Mouse (Mus musculus) T-helper 17 cell (primary cell): ENCODE measurements around the gene Kif1bp.

Experiments
- in situ Hi-C, 2 experiments: fragments of 300-600 bp; cut with MboI, MseI; formaldehyde crosslinking; loops; 1 replicate in 1 of 2; 2 replicates in 1 of 2; pipeline ENCODE4 v1.15.1; 2025; ENCODE audit warnings: high pct_unique_total_duplicates in 2 of 2

Kif1bp gene

DNA sequence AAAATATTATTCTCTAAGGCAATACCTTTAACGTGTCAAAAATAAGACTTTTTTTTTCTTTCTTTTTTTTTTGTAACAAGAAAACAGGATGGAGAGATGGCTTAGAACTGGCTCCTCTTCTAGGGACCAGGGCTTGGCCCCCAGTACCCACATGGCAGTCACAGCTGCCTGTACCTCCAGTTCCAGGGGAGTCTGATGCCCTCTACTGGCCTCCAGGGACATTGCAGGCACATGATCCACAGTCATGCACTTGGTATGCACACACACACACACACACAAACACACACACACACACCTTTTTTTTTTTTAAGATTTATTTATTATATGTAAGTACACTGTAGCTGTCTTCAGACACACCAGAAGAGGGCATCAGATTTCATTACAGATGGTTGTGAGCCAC, 20.5 kb downstream of the Kif1bp start:
- in situ Hi-C loops = loop anchor here in 1 of 2 experiments (5.0 kb wide), 1 partner anchor 220 kb away; no protein-coding TSS in a partner anchor

DNA sequence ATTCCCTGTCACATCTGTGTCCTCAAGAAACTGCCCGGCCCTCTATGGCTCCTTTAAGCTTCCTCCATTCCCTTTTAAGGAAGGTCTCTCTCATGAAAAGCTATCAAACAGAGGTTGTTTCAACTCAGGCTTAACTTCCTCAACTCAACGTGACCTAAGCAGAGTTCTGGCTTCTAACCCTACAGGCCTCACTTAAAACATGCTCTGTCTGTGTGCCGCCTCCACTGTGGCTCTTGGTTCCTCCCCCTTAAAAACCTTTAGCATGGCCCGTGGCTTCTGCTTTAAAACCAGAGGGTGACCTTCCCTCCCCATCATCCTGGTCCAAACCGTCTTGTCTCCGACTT, 21.7 kb downstream of the Kif1bp start:
- in situ Hi-C loops = loop anchor here in 1 of 2 experiments (5.0 kb wide), 1 partner anchor 219 kb away; no protein-coding TSS in a partner anchor

DNA sequence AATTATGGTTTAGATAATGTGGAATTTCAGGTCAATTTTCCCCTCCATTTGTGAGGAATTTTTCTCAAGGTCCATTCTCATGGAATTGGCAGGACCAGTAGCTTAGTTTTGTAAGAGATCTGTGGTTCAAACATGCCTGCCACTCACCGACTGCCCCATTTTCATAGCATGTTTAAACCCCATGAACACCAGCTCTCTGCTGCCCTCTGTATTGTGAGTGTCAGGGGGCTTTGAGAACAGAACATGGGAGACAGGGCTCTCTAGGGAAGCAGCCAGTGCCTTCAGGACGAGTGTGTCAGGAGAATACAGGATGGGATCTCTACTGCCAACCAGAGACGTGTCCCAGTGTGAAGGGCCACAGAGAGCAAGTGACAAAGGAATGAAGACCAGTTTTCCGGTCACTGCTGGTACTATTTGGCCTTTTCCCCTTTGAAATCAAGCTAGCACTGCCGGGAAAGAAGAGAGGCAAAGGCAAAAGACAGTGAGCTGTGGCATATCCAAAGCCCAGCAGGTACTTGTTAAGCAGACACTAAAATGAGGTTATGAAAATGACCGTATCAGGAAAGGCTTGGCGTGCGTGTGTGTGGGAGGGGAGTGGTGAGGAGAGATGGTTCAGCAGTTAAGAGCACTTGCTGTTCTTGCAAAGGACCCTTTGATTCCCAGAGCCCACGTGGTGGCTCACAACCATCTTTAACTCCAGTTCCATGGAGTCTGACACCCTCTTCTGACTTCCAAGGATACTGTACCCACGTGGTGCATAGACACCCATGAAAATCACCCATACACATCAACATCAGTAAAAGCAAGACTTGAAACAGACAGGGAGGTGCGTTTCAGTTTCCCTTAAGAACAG, 22.3 kb downstream of the Kif1bp start:
- in situ Hi-C loops = loop anchor here in 1 of 2 experiments (5.0 kb wide), 1 partner anchor 219 kb away; no protein-coding TSS in a partner anchor

DNA sequence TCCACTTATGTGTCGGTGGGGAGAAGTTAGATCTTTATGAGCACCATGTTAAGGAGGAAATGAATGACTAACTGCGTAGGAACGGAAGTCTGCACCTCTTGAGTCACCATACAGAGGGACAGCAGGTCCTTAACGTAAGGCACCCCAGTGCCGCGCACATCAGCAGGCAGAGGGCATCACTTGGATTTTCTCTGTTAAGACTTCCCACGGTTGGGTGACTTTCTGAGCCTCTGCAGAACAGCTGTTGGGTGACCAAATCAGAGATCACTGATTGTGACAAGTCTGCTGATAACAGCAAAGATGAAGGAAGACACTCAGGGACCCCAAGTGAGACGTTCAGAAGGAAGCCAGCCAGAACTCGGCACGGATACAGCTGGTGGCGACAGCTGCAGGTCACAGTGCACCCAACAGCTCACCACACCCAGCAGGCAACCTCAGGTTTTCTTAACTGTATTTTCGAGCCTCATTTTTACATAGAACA, 24.6 kb downstream of the Kif1bp start:
- in situ Hi-C loops = no loop called here

DNA sequence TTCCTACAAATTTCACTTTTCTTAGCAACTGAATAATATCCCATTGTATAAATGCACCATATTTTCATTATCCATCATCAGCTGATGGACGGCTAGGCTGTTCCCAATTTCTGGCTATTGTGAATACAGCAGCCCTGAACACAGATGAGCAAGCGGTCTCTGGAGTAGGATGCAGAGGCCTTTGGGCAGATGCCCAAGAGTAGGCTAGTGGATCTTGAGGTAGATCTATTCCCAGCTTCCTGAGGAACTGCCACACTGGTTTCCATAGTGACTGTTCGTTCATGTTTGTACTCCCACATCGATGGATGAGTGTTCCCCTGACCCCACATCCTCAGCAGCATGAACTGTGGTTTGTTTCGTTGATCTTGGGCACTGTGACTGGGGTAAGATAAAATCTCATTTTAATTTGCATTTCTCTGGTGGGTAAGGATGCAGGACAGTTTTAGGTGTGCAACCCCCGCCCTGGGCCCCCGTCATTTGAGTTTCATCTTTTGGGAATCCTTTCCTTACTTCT, 27.4 kb downstream of the Kif1bp start:
- in situ Hi-C loops = no loop called here

DNA sequence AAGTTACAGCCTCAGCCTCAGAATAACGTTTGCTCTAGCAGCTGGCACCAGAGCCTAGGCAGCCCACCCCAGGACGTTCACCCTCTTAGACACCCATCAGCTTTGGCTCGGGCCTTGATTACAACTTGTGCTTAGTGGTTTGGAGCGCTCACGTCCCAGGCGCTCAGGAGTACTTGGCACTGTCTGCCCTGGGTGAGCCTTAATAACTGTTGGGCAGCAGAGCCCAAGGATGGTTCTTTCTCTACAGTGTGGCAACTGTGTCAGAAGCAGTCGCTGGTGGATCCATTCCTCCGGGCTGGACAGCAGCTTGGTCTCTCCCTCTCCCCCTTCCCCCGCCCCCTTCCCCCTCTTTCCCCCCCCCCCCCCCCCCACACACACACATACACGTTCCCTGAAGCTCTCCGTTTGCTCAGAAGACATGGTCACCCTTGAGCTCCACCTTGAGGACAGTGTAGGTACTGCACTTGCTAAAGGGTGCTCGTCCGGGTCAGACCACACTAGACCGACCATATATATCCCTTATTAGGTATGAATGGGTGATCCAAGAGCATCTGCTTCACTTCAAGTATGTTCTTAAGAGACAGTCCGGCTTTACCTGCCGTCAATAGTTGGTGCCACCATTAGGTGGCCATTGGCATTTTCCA, 28.6 kb downstream of the Kif1bp start:
- in situ Hi-C loops = loop anchor here in 1 of 2 experiments (25.0 kb wide), 1 partner anchor 587 kb away; no protein-coding TSS in a partner anchor

DNA sequence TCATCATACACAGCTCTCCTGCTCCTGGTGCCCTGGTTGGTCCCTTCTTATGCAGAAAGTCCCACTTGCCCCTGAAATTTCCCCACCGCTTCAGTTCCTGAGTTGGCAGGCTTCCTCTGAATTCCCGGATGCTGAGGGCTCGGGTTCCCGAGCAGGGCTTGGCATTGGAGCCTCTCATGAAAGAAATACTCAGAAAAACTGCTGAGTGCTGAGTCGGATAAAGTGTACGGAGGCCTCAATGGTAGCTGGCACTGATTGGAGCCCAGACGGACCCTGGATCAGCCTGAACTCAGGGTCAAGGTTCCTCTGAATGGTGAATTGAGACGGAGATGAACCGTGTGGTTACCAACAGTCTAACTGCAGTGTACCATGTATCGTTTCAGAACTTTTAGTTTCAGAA, 31.8 kb downstream of the Kif1bp start:
- in situ Hi-C loops = loop anchor here in 1 of 2 experiments (25.0 kb wide), 1 partner anchor 584 kb away; no protein-coding TSS in a partner anchor

DNA sequence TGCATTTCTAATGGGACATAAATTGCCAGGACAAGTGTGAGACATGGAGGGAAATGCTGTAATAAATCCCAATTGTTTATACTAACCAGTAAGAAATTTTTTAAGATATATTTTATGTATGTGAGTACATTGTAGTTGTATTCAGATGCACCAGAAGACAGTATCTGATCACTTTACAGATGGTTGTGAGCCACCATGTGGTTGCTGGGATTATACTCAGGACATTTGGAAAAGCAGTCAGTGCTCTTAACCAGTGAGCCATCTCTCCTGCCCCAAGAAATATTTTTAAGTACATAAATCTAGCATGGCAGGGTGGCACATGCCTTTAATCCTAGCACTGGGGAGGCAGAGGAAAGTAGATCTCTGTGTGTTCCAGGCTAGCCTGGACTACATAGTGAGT, 32.5 kb downstream of the Kif1bp start:
- in situ Hi-C loops = loop anchor here in 1 of 2 experiments (25.0 kb wide), 1 partner anchor 583 kb away; no protein-coding TSS in a partner anchor

DNA sequence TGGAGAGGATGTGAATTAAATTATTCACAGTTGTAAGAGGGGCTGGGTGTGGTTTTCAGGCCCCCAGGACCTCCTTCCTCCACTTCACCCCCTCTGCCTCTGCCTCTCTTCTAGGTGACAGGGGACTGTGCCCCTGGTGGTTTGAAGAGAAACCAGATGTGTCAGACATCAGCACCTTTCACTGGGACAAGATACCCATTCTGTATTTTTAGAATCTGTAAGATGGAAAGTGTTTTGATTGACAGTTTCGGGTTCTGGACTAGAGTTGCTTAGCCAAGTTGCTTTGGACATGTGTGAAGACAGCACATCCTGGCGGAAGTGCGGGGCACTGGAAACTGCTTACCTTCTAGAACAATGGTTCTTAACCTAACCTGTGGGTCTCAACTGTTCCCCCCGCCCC, 33.9 kb downstream of the Kif1bp start:
- in situ Hi-C loops = loop anchor here (5.0 to 25.0 kb wide), 2 partner anchors 37 to 582 kb away; no protein-coding TSS in a partner anchor

DNA sequence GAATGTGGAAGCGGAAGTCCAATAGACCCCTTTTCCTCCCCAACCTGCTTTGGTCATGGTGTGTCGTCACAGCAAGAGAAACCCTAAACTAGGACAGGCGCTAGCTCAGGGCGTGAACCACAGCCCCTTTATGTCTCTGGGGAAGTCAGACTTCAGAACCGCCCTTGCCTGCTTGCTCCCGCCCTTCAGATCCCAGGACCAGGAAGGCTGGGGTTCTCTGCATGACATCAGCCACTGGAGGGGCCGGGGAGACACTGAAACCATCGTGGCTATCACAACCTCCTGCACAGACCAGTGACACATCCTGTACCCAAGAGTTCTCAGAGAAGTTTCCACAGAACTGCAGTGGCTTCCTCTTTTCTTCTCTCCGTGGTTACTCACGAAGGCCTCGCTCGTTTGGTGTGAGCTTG, 34.9 kb downstream of the Kif1bp start:
- in situ Hi-C loops = loop anchor here (5.0 to 25.0 kb wide), 2 partner anchors 36 to 581 kb away; no protein-coding TSS in a partner anchor

DNA sequence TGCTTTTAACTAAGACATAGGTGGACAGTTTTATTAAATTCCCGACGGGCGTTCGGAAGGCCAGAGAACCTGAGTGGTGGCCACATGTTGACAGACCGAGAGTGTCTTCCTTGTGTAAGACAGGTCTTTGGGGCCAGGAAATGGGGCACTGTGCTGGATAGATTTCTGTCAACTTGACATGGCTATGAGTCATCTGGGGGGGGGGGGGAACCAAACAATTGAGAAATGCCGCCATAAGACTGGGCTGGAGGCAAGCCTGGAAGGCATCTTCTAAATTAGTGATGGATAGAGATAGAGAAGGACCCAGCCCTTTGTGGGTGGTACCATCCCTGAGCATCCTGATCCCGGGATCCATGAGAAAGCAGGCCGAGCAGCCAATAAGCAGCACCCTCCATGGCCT, 35.3 kb downstream of the Kif1bp start:
- in situ Hi-C loops = loop anchor here (5.0 to 25.0 kb wide), 2 partner anchors 36 to 581 kb away; no protein-coding TSS in a partner anchor

DNA sequence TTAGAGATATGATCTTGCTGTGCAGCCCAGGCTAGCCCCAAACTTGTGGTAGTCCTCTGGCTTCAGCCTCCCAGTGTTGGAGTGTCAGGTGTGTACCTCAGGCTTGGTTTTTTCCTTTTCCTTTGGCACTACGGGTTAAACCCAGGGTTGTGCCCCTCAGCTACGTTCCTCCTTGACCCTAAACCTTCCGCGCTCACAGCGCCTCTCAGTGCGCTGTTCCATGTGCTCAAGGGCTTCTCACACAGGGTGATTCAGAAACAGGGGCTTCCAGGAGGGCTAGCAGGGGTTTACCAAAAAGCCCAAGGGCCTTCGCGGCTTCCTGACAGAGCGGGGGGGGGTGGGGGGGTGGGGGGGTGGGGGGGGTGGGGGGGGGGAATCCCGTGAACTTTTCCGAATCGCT, 35.8 kb downstream of the Kif1bp start:
- in situ Hi-C loops = loop anchor here (5.0 to 25.0 kb wide), 2 partner anchors 35 to 580 kb away; no protein-coding TSS in a partner anchor

DNA sequence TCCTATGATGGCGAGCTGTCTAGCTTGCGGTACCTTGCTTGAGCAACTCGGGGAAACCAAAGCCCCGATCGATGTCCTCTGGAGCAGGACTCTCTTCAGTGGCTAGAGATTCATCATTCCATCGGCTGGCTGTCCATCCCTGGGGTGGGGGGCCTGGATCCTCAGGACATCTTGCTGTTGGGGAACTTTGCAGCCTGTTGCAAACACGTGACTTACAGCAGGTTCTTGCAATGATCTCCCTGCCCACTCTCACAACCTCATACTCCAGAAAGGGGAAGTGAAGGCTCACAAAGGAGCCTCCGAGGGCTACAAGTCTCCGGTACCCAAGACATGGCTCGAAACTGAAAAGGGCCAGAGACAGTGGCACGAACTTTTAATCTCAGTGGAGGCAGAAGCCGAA, 36.8 kb downstream of the Kif1bp start:
- in situ Hi-C loops = loop anchor here (5.0 to 25.0 kb wide), 2 partner anchors 34 to 579 kb away; no protein-coding TSS in a partner anchor

DNA sequence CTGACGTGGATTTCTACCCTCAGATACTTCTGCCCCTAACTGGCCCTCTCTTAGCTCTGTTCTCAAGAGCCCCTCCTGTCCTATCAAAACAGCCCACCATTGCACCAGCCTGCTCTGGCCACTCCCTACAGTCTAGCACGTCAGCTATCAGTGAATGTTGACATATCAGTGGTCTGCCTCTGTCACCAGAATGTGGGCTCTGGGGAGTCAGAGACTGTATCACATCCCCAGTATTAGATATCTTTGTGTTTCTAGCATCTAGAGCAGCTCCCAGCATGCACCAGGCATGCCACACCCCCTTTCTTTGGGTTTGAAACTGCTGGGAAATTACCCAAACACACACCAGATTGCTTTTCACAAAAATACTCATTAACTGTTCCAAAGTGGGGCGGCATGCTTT, 37.5 kb downstream of the Kif1bp start:
- in situ Hi-C loops = loop anchor here (5.0 to 25.0 kb wide), 2 partner anchors 33 to 578 kb away; no protein-coding TSS in a partner anchor

DNA sequence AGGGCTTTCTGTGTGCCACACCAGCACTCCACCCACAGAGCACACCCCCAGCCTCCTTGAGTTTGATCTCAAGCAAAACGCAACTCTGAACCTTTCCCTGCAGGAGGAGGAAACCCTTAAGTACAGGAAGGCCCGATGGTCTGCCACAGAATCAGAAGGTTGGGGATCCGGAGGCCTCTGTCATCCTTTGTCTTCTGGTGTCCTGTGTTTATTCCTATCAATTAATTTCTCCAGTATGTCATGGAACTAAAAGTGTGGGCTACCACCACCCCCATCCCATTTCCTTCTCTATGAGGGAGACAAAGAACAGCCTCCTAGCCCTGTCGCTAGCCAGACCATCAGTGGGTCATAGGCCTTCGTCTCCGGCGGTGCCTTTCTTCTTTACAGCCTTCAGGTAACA, 43.7 kb downstream of the Kif1bp start:
- in situ Hi-C loops = loop anchor here in 1 of 2 experiments (25.0 kb wide), 1 partner anchor 572 kb away; no protein-coding TSS in a partner anchor

DNA sequence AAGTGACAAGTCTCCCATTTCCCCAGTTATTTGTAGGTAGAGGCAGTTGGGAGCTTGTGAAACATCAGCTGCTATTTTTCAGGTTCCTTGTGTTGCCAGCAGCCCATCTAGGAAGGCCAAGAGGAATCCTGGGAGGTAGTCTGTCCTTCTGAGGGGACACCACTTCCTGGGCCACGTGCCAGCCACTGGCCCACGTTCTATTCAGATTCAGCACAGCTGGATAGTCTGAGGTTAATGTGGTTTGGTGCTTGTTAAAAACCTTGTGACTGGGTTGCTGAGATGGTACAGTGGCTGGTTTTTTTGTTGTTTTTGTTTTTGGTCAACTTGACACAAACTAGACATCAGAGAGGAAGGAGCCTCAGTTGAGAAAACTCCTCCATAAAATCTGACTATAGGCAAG, 45.4 kb downstream of the Kif1bp start:
- in situ Hi-C loops = loop anchor here in 1 of 2 experiments (25.0 kb wide), 1 partner anchor 571 kb away; no protein-coding TSS in a partner anchor

DNA sequence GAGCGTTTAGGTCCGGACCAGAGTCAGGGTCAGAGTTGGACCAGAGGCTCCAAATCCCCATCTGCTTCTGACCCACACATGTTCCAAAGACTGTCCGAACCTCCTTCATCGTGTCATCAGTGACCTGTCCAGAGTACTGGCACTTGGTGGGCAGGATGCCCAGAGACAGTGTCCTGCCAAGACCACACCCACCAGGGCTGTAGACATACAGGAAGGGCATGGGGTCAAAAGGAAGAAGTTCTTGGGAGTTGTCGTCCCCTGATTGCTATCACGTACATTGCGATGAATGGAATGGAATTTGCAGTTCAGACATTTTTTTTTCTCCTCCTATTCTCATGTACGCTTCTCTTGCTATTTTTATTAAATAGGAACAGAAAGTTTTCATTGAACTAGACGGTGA, 48.1 kb downstream of the Kif1bp start:
- in situ Hi-C loops = loop anchor here in 1 of 2 experiments (25.0 kb wide), 1 partner anchor 568 kb away; no protein-coding TSS in a partner anchor

DNA sequence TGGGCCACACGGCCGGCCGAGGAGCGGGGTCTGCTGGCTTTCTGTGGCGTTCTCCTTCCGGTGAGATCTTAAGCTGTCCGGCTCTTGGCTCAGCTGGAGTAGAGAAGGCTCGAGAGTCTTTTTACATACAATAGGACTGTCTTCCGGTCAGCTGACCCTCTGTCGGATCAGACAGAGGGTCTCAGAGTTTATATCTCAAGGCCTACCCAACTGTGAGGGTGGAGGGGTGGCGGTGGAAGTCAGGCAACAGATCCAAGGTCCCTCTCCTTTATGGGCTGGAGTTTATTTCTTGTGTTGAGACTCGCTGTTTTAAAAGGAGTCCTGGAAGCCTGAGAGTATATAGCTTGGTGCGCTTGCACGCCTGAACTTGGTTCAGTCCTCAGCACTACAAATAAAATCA, 50.9 kb downstream of the Kif1bp start, which contains the start of gene Srgn:
Gene Srgn (minus strand): TSS at position 101 of the 400 bp plus-strand sequence.
- in situ Hi-C loops = loop anchor here in 1 of 2 experiments (25.0 kb wide), 1 partner anchor 565 kb away; no protein-coding TSS in a partner anchor

DNA sequence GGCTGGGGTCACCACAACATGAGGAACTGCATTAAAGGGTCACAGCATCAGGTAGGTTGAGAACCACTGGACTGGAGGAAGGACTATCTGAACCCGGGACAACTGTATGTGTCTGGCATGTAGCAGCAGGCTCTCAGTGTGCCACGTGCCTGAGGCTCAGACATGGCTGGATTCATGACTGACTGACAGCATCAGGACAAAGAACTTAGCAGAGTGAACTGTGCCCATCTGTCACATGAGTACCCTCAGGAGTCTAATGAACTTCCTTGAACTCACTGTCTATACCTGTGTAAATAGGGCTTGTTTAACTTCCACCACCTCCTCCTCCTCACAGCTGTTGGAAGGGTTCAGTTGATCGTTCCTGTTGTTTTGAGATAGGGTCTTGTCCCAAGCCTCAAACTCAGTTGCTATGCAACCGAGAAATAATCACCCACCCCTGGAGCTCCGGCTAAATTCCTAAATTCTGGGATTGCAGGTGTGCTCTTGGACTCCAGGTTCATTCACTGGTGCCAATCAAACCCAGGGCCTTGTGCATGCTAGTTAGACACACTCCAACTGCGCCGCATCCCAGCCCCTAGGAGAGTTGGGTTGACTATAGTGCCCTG, 55.8 kb downstream of the Kif1bp start:
- in situ Hi-C loops = no loop called here

DNA sequence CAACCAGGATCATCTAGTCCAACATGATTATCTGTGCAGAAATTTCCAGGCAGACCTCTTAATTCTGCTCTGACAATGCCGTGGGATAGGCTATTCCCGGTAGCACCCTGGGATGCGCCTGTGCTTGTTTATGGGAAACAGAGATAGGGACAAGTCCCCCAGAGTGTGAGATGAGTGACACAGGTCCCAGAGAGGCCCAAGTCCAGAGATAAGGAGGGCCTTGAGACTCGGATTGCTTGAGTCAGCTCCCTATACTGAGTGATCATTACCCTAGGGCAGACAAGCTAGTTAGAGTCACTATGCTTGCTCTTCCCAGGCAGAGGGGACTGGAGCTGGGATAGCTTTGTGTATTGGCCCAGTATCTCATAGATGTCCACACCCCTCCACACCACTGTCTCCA, 56.5 kb downstream of the Kif1bp start:
- in situ Hi-C loops = no loop called here

DNA sequence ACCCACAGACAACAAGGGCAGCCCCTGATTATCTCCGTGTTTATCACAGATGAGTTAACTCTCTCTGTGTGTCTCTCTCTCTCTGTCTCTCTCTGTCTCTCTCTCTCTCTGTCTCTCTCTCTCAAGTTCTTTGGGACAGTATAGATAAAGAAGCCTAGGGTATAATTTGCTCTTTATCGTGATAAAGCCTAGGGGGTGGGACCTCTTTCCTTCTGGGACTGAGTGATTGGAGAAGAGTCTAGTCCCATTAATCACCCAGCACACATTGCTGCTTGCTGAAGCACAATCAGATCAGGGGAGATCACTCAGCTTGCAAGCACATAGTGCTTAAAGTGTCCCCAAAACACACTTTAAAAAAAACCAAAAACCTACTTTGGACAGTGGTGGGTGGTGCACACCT, 57.3 kb downstream of the Kif1bp start:
- in situ Hi-C loops = no loop called here
